Mouse (Mus musculus) midbrain, embryonic 14.5 days (tissue): Measurements from ENCODE around the gene Nop14. TPM values are rescaled to one million over a fixed set of nuclear protein-coding genes. Genes with fewer than 3 reads are reported as not detected.
A peak's percentile ranks its signal among the peaks of the same experiment; 100 is the strongest.

ENCODE experiments used
- ATAC-seq: fragments of 200-750 bp; cut with Nextera tagmentation; 2 replicates; pipeline ENCODE4 v1.8.0; 2017; ENCODE audit warnings: moderate number of reproducible peaks, moderate library complexity; ENCODE audit not compliant: low FRiP score, low TSS enrichment
- DNase-seq: peaks from one replicate; pipeline ENCODE4 v3.0.0-alpha.2; 2015
- H3K27ac ChIP-seq: fragments of 300-500 bp; sonication (generic); replicated peaks from 2 replicates; pipeline ENCODE4 v1.5.1; 2014; ENCODE audit warnings: mild to moderate bottlenecking, low read depth, low read length, moderate library complexity
- H3K27me3 ChIP-seq: fragments of 300-500 bp; sonication (generic); 2 replicates; pipeline ENCODE4 v1.6.1; 2014; ENCODE audit warnings: low read length, control low read depth, mixed read lengths; ENCODE audit not compliant: control insufficient read depth, insufficient read depth
- H3K36me3 ChIP-seq: fragments of 300-500 bp; sonication (generic); 2 replicates; pipeline ENCODE4 v1.6.1; 2014; ENCODE audit warnings: low read length, control low read depth; ENCODE audit not compliant: control insufficient read depth, insufficient read depth
- H3K4me1 ChIP-seq: fragments of 300-500 bp; sonication (generic); 2 replicates; pipeline ENCODE4 v1.6.1; 2014; ENCODE audit warnings: mild to moderate bottlenecking, antibody characterized with exemption, low read length, control low read depth; ENCODE audit not compliant: control insufficient read depth, insufficient read depth
- H3K4me2 ChIP-seq: fragments of 300-500 bp; sonication (generic); 2 replicates; pipeline ENCODE4 v1.6.1; 2014; ENCODE audit warnings: mild to moderate bottlenecking, low read length, moderate library complexity
- H3K4me3 ChIP-seq: fragments of 300-500 bp; sonication (generic); replicated peaks from 2 replicates; pipeline ENCODE4 v1.5.1; 2014; ENCODE audit warnings: low read depth, low read length
- H3K9ac ChIP-seq: fragments of 300-500 bp; sonication (generic); replicated peaks from 2 replicates; pipeline ENCODE4 v1.6.1; 2014; ENCODE audit warnings: mild to moderate bottlenecking, low read length, moderate library complexity
- H3K9me3 ChIP-seq: fragments of 300-500 bp; sonication (generic); 2 replicates; pipeline ENCODE4 v1.6.1; 2016; ENCODE audit warnings: low read length, control low read depth, mixed read lengths; ENCODE audit not compliant: control insufficient read depth
- WGBS: fragments of 180-500 bp; shearing (Covaris S2); extraction: QIAGEN DNeasy Blood & Tissue Kit; methylation state at CpG from one replicate; pipeline ENCODE4 v1.1.7; 2014; 5-methylcytosine and 5-hydroxymethylcytosine counted together
- polyA plus RNA-seq: library from polyadenylated mRNA; unstranded; fragments of >200 nt; fragmentation: Nextera tagmentation; extraction: Ambion mirVana; gene quantifications from 2 replicates; pipeline ENCODE4 v1.2.1, GENCODE M21; 2014

Gene Nop14
- polyA plus RNA-seq, 1 experiment from 2014 or later: 20.7 TPM

GRCm38 (mm10) chr5:34660591-34661130, 713 bp upstream of the Nop14 start:
- ATAC-seq (no peak), DNase-seq (no peak)
- no peaks in the 10 kb centered on the region for H3K9me3 ChIP-seq
- no peaks in the 10 kb centered on the region for H3K27me3 ChIP-seq
- peaks cover 18% of the 10 kb centered on the region for H3K36me3 ChIP-seq
- peak overlapping the region; percentile 83 for H3K27ac ChIP-seq
- peak overlapping the region; percentile 57 for H3K4me2 ChIP-seq
- H3K4me1 ChIP-seq: peaks cover 7% of the 10 kb centered on the region
- peak overlapping the region; percentile 59 for H3K9ac ChIP-seq
- peak overlapping the region; percentile 60 for H3K4me3 ChIP-seq
- WGBS: under 1% methylated on average over 57 of the region's 57 CpGs

DNA sequence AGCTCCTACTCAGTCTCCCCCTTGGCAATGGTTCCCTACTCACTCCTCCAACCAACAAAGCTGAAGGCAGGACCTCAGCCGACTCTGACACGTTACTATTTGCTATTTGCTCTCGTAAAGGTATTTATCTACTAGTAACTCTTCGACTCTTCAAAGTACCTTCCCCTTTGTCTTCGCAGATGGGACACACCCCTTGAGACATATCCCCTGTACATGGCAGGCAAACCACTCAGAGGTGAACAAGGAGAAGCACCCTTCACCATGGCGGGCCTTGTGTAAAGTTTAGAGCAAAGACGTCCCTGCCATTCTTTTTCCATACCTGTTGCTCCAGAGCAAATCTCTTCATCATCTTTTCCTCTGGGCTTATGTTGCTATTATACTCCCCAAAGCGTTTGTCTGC, 2.4 kb downstream of the Nop14 start:
- Histone ChIP-seq H3K4me2 (no peak overlapping the region), H3K27me3 (no peaks in the 10 kb centered on the region), H3K4me3 (no peak overlapping the region), H3K27ac (no peak overlapping the region), H3K4me1 (peaks cover 7% of the 10 kb centered on the region), H3K9ac (no peak overlapping the region), H3K9me3 (no peaks in the 10 kb centered on the region), H3K36me3 (peaks cover 47% of the 10 kb centered on the region)
- ATAC-seq: no peak
- WGBS: 97% methylated on average over 8 of the region's 8 CpGs
- DNase-seq: no peak

GRCm38 (mm10) chr5:34654881-34655280, 5.1 kb downstream of the Nop14 start:
- WGBS: 93% methylated on average over 9 of the region's 9 CpGs
- Histone ChIP-seq H3K27me3 (no peaks in the 10 kb centered on the region), H3K4me2 (no peak overlapping the region), H3K9ac (no peak overlapping the region), H3K4me3 (no peak overlapping the region), H3K36me3 (peaks cover 73% of the 10 kb centered on the region), H3K9me3 (no peaks in the 10 kb centered on the region), H3K4me1 (peaks cover 7% of the 10 kb centered on the region), H3K27ac (no peak overlapping the region)
- ATAC-seq (no peak), DNase-seq (no peak)

GRCm38 (mm10) chr5:34652961-34653360, 7.0 kb downstream of the Nop14 start:
- WGBS: 97% methylated on average over 5 of the region's 5 CpGs
- Histone ChIP-seq H3K27me3 (no peaks in the 10 kb centered on the region), H3K4me2 (no peak overlapping the region), H3K36me3 (peaks cover 91% of the 10 kb centered on the region), H3K4me3 (no peak overlapping the region), H3K9me3 (no peaks in the 10 kb centered on the region), H3K9ac (no peak overlapping the region), H3K27ac (no peak overlapping the region), H3K4me1 (no peaks in the 10 kb centered on the region)
- ATAC-seq (no peak), DNase-seq (no peak)

DNA sequence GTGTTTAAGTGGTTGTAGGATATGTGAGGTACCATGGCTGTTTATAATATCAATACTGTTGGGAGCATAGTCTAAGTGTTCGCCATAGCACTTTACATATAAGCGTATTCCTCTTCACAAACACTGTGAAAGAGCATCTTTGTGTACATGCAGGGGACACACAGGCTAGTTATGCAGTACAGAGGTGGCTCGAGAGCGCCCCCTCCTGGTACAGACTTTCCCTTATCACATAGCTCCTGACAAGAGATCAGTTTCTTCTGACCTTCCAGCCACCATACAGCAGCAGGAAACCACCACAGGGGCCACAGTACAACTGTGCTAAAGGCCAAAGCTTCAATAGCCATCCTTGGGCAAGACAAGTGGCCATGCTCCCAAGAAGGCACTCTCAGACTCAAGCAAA, 12.4 kb downstream of the Nop14 start:
- Histone ChIP-seq H3K9ac (no peak overlapping the region), H3K4me3 (no peak overlapping the region), H3K9me3 (no peaks in the 10 kb centered on the region), H3K4me2 (no peak overlapping the region), H3K27ac (no peak overlapping the region), H3K27me3 (no peaks in the 10 kb centered on the region), H3K4me1 (no peaks in the 10 kb centered on the region), H3K36me3 (peaks cover 95% of the 10 kb centered on the region)
- no peak for ATAC-seq
- WGBS: 51% methylated on average over 4 of the region's 4 CpGs
- DNase-seq: peak; percentile 80

GRCm38 (mm10) chr5:34642932-34643331, 17.0 kb downstream of the Nop14 start:
- no peak for ATAC-seq
- peak; percentile 74 for DNase-seq
- no peaks in the 10 kb centered on the region for H3K9me3 ChIP-seq
- no peak overlapping the region for H3K4me2 ChIP-seq
- H3K27me3 ChIP-seq: no peaks in the 10 kb centered on the region
- H3K27ac ChIP-seq: no peak overlapping the region
- WGBS: 77% methylated on average over 5 of the region's 5 CpGs
- H3K9ac ChIP-seq: no peak overlapping the region
- no peaks in the 10 kb centered on the region for H3K4me1 ChIP-seq
- no peak overlapping the region for H3K4me3 ChIP-seq
- peaks cover 91% of the 10 kb centered on the region for H3K36me3 ChIP-seq

DNA sequence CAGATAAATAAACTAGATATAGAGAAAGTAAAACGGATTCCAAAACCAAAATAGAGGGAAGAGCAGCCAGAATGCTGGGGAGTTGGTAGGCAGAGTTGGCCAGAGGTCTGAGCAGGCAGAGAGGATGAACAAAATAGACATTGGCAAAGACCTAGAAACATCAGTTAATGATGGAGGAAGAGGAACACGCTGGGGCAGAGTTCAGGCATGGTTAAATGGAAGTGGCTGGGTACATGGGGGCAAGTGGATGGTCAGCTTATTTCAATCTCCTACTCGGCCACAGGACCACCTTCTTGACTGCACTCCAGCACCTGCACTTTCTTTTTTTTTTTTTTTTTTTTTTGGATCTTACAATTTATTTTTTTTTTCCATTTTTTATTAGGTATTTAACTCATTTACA, 18.0 kb downstream of the Nop14 start:
- Histone ChIP-seq H3K27me3 (no peaks in the 10 kb centered on the region), H3K4me3 (no peak overlapping the region), H3K27ac (no peak overlapping the region), H3K4me1 (0 out of 2 replicates have a peak, but pooled peaks cover 4% of the 10 kb centered on the region), H3K9ac (no peak overlapping the region), H3K4me2 (no peak overlapping the region), H3K9me3 (no peaks in the 10 kb centered on the region), H3K36me3 (peaks cover 84% of the 10 kb centered on the region)
- DNase-seq (no peak), ATAC-seq (no peak)
- WGBS: 90% methylated on average over 3 of the region's 3 CpGs

DNA sequence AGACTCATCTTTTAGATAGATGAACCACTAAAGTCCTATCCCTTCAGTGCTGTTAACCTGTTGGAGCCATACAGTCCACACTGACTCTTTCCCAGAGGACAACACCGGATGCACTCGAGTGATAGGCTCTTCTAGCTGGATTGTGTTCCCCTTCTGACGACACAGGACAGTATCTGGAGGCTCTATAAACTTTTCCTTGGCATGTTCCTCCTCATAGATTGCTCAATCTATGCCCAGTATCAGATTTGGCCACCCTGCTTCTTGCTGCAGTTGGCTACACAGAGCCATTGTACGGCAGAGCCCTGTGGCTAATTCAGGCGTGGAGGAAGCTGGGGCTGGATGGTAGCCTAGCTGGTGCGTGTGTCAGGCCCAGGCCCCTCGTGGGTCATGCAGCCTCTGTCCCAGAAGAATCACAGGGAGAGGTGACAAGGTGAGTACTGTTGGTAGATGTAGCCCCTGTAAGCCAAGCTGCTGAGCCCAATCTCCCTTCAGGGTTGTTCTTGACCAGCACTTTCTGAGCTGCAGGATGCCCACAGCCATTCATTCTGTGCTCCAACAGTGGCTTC, 22.3 kb downstream of the Nop14 start:
- Histone ChIP-seq H3K4me1 (peaks cover 12% of the 10 kb centered on the region), H3K9ac (0 out of 2 replicates have a peak overlapping the region, but pooled peaks have one; percentile 77), H3K36me3 (peaks cover 75% of the 10 kb centered on the region), H3K4me2 (peak overlapping the region; percentile 93; the same call in 1 of the 2 replicates), H3K27me3 (no peaks in the 10 kb centered on the region), H3K27ac (no peak overlapping the region), H3K4me3 (no peak overlapping the region), H3K9me3 (no peaks in the 10 kb centered on the region)
- no peak for DNase-seq
- no peak for ATAC-seq
- WGBS: 86% methylated on average over 7 of the region's 7 CpGs
